Mouse (Mus musculus): Measurements from ENCODE around the gene Tspan32. TPM values are rescaled to one million over a fixed set of nuclear protein-coding genes. Genes with fewer than 3 reads are reported as not detected.

Gene Tspan32
- total and polyA plus RNA-seq, 3 experiments = 0.49 to 0.83 (median 0.62) TPM

DNA sequence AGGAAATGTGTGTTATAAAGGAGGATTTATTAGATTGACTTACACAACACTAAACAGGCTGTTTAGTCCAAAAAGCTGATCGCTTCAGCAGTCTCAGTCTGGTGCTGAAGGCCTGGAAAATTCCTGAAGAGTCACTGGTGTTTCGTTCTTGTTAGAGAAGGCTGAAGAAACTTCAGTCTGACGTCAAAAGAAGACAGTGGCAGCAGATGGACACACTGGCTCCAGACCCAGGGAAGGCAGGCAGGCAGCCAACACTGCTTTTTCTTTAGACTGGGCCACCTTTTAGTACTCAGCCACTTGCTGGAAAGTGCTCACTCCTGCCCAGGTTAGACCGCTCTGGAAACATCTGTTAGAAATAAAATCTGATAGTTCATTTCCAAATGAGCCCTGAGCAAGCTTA is 28.7 kb downstream of the Tspan32 start:
- peak; percentile 34 for DNase-seq

DNA sequence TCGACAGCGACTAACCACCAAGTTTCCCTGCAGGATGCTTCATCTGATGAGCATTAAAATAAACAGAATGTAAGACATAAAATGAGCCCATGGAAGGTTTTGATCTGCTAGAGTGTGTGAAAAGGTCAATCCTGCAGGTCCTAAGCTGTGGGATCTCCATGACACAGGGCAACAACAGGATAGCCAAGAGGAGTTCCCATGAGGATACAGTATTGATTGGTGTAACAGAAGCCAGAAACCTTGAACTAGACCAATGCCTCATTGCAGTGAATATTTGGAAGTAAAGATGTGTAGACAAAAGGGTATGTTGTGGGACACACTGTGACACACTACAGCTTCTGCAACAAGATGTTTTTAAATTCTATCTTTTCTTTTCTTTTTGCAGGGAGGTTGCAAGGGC is 29.3 kb downstream of the Tspan32 start:
- DNase-seq = no peak

DNA sequence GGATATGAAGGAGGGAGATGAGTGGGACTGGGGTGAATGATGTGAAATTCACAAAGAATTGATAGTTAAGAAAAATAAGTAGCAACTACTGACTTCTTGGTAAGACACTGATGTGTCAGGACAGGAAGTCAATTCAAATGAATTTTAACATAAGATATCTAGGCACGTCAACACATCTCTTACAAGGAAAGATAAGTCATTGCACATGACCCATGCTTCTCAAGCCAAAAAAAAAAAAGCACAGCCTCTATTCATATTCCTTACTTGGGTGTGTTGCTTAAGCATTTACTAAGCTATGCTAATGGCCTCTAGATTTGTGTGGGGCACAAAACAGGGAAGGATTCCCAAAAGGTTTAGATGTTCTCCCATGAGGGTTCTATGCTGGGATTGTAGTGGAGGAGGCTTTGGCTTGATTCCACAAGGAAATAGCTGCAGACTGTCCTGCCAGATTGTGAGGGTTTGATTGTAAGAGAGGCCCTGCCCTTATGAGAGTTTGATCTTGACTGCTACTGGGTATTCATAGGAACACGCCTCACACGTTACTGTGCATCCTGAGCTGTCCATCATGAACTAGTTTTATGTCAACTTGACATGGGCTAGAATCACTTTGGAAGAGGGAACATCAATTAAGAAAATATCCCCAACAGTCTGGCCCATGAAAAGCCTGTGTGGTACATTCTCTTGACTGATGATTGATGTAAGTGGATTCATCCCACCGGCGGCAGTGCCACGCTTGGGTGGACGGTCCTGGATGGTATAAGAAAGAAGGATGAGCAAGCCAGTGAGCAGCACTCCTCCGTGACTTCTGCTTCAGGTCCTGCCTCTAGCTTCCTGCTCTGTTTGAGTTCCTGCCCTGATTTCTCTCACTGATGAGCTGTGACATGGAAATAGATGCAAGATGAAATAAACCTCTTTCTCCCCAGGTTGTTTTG is 29.9 kb downstream of the Tspan32 start:
- DNase-seq = no peak

DNA sequence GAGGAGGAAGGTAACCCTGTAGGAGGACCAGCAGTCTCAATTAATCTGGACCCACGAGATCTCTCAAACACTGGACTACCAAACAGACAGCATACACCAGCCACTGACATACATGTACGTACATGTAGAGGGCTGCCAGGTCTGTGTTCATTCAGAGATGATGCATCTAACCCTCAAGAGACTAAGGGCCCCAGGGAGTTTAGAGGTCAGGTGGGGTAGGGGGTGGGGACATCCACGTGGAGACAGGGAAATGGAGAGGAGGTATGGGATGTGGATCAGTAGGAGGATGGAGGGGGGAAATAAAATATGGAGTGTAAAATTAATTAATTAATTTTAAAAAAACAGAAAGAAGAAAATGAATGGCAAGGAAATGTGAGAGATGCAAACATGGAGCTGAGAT is 31.9 kb downstream of the Tspan32 start:
- DNase-seq = no peak

DNA sequence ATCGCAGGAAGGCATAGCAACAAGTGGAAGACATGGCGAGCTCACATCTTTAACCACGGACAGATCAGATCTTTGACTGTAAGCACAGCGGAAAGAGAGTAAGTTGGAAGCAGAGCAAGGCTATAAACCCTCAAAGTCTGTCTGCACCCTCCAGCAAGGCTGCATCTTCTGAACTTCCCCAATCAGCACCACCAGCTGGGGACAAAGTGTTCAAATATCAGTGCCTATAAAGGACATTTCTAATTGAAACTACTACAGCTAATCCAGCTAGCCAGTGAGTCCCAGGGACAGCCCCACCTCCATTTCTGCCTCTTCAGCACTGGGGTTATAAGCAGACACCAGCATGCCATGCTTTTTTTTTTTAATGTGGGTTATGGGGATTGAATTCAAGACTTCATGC is 32.5 kb downstream of the Tspan32 start:
- DNase-seq = no peak

GRCm38 (mm10) chr7:143038174-143038931 is 33.5 kb downstream of the Tspan32 start:
- DNase-seq = no peak

DNA sequence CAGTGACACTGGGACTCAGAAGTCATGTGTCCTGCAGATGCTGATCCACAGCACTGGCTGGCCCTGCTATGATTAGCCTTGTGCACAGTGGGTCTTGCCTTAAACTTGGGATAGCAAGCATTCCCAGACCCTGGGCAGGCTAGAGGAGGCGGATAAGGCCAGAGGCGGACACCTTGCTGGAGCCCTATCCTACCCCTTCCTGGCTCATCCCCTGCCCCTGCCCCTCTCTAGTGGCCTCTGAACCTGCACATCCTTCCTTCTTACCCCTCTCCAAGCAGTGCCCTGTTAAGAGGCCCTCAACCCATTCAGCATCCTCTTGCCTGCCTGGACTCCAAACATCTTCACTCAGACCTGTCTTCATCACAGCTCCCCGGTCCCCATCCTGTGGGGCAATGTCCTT is 35.7 kb downstream of the Tspan32 start:
- no peak for DNase-seq

DNA sequence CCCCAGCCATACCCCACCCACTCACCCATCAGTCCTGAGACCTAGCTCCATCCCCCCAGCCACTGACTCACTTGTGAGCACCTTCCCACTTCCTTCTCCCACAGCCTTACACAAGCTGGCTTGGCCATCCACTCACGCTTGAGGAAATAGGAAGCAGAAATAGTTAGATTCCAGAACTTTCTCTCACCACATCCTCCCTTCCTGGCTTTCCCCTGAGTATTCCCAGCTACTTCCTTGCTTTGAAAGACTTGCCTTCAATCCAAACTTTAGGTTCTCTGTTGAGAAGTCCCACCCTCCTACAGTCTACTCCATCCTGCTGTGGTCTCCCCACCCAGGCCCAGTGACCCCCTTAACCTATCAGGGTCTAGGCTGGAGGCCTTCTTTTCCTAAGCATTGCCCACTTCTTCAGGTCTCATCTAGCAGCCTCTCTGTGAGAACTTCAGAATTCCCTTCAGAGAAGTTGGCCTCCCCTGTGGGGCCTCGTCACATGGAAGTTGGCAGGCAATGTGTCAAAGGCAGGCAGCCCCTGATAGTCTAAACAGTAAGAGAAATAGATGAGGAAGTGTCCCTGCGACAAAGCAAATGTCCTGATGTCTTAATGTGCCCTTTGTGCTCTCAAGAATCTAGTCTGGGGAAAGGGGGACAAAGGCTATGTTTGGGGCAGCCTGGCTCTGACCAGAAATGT is 36.4 kb downstream of the Tspan32 start:
- no peak for DNase-seq

DNA sequence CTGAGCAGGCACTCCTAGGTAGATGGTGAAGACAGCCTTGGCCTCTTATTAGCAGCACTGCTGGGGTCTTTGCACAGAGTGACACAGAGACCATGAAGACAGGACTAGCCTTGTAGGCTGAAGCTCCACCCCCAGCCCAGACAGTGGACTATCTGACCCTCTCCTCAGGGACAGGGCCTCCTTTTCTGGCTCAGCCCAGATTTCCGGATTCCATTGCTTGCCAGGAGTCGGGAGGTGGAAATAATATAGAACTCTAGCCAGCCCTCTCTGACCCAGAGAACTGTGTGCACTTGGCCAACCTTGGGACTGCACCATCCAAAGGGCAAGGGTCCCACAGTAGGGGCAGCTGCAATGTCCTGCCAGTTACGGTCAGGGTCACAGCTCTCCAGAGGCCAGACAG is 37.2 kb downstream of the Tspan32 start:
- DNase-seq = peak; percentile 86

GRCm38 (mm10) chr7:143042897-143043300 is 38.1 kb downstream of the Tspan32 start:
- peak; percentile 41 for DNase-seq

DNA sequence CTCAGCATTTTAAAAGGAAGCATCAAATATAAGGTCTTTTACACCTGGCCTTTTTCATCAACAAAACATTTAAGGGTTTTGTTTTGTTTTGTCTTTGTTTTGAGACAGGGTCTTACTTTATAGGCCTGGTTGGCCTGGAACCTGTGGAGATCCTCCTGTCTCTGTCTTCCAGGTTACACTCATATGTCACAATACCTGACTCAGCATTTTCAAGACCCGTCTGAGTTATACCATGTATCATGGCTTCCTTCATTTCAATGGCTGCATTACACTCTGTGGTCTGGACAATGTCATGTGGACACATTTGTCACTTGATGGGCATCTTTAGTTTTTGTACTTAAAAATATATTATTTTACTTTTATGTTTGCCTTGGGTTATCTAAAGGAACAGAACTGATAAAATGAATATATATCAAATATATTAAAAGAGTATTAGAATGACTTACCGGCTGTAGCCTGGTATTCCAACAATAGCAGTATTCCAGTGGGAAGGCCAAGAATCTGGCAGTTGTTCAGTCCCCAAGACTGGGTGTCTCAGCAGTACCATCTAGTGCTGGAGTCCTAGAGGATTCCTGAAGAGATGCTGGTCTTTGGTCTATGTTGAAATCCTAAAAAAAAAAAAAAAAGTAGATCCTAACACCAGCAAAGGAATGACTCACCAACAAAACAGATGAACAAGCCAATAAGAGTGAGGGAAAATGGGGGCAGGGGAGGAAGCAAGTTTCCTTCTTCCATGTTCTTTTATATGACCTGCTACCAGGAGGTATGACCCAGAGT is 39.4 kb downstream of the Tspan32 start:
- DNase-seq = no peak

DNA sequence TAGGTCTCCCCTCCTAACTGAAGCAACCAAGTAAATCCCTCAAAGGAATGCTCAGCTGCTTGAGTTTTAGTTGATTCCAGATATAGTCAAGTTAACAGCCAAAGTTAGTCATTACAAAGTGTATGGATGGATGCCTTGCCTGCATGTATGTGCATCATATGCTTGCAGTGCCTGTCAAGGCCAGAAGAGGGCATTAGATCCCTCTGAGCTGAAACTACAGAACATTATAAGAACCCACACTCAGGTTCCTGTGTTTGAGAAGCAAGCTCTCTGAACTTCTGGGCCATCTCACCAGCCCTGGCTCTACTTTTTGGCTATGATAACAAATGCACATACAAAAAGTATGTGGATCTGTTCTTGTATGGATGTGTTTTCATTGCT is 40.0 kb downstream of the Tspan32 start:
- no peak for DNase-seq

DNA sequence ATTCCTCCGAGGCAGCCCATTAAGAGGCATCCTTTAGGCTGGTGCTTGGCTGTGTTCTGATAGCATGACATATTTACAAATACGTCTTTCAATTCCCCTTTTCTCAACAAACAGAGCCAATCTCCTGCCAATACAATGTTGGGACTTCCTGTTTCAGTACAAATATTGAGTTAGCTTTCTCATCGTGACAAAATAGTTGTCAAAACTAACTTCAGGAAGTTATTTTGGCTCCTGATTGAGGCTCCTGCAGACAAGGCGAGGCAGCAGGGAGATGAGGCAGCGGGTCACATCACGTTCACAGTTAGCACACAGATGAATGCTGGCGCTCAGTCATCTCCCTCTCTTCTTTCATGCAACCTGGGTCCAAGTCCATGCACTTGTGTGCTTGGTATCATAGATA is 41.5 kb downstream of the Tspan32 start:
- DNase-seq = no peak

DNA sequence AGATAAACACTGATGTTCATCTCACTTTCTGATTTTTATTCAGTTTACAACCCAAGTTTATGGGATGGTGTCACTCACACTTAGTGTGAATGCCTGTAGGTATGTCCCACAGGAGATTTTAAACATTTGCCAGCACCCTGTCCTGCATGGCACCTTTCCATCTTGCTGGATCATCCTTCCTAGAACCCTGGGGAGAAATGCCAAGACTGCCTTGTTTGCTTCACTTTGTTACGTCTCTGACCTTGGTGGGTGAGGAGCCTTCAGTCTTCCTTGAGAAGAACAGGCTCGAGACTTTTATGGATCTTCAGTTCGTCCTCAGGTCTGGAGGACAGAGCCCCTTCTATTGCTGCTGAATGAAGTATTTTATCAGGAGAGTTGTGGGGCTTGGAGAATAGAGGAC is 44.5 kb downstream of the Tspan32 start:
- peak; percentile 56 for DNase-seq

- peak; percentile 95 for DNase-seq
Observed at GRCm38 (mm10) chr7:143049841-143050816, 45.3 kb downstream of the Tspan32 start.

DNA sequence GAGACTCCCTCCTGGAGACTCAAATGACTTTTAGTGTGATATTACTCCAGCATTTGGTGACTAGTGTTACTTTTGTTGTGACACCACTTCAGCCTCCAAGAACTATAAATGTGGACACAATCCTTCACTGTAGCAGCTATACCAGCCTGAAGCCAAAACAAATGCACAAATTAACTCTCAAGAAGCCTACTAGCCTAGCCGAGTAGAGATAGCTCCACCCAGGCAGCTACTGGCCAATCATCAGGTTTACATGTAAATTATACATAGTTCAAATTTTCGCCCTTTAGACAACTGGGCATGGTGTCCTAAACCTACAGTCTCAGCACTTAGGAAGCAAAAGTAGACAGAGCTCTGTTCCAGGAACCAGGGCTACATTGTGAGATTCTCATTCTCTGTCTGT is 46.5 kb downstream of the Tspan32 start:
- no peak for DNase-seq

GRCm38 (mm10) chr7:143052626-143053007 is 47.8 kb downstream of the Tspan32 start, which contains the start of gene Cd81:
TSS of gene Cd81 (plus strand) at chr7:143052739.
- DNase-seq = peak; percentile 93

DNA sequence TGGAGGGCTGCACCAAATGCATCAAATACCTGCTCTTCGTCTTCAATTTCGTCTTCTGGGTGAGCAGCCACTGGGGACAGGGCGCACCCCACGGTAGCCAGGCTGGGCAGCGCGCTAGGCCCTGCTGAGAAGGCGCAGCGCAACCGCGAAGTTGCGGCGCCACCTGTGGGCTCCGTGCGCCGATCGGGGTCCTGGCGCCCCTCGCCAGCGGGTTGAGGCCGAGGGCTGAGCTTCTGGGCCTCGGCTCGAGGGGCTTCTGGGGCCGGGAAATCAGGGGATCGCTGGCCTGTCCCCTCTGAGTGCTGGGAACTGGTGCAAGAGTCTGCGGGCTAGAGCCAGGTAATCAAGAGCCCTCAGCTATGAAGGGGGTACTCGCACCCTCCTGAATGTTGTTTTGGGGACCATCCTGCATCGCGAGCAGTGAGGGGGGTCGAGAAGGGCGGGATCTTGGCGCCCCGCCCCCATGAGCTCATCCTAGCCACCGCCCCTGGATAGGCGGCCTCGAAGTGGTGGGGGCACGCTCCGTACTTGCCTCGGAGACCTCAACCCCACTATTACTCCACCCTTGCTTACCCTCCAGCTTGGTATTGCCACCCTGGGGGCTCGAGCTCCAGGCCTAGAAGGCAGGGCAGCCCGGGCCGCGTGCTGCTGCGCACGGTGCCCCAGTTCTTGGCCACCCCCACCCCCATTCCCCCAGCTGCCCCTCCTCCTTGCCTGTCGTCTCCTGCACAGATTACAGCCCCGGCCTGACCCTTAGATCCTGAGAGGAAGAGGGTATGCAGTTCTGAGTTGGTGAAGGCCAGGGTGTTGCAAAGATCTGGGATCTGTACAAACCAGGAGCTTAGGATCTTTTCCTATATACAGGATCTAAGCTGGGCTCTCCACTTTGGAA is 48.4 kb downstream of the Tspan32 start:
- DNase-seq = peak; percentile 86

- DNase-seq = no peak
Observed at GRCm38 (mm10) chr7:143053961-143054611, 49.2 kb downstream of the Tspan32 start.
